Comparison of ENCODE assay signal across 8 mouse cellular contexts in genomic region chr10:19167641-19168271, GRCm38 (mm10).
DNase-seq lines count a peak whose midpoint lies in the region; ATAC-seq lines count a peak whose summit lies in the region.

No protein-coding gene starts in this region.

- H3K9me3 ChIP-seq in embryonic facial prominence, embryonic 13.5 days, result no peaks in the 10 kb centered on the region
- no peaks in the 10 kb centered on the region for H3K9me3 ChIP-seq in megakaryocyte, embryonic 14.5 days

- peak; percentile 94 for DNase-seq in heart, adult 11 months
- no peak for DNase-seq in heart, postnatal 25 days (ENCODE audit: low spot score)
- DNase-seq in thymus, postnatal 36 days, result peak; percentile 56 to 68
- DNase-seq in urinary bladder, postnatal 25 days (ENCODE audit: low spot score), result no peak
- no peak for DNase-seq in gastrocnemius, postnatal 36 days

- 0 out of 2 replicates have a peak overlapping the region, but pooled peaks have one; percentile 22 for H3K4me2 ChIP-seq in embryonic facial prominence, embryonic 13.5 days

- H3K27me3 ChIP-seq in embryonic facial prominence, embryonic 13.5 days, result no peaks in the 10 kb centered on the region
- no peaks in the 10 kb centered on the region for H3K27me3 ChIP-seq in megakaryocyte, embryonic 14.5 days (replicated peaks)

- no peaks in the 10 kb centered on the region for H3K36me3 ChIP-seq in embryonic facial prominence, embryonic 13.5 days
- no peaks in the 10 kb centered on the region for H3K36me3 ChIP-seq in megakaryocyte, embryonic 14.5 days (replicated peaks; ENCODE audit: low read length)

- ATAC-seq in embryonic facial prominence, embryonic 13.5 days (ENCODE audit: insufficient number of reproducible peaks, insufficient read depth, low FRiP score, low TSS enrichment, low read depth), result peak; percentile 62; the same call in 1 of the 2 replicates
- peak; percentile 48 for ATAC-seq in inflammation-experienced regulatory T-cells, adult 6 months

- no peak overlapping the region for H3K9ac ChIP-seq in embryonic facial prominence, embryonic 13.5 days

- no peak overlapping the region for H3K4me3 ChIP-seq in embryonic facial prominence, embryonic 13.5 days
- peak overlapping the region; percentile 87 for H3K4me3 ChIP-seq in megakaryocyte, embryonic 14.5 days (replicated peaks)

- WGBS in embryonic facial prominence, embryonic 13.5 days, result 30% methylated on average over 8 of the region's 8 CpGs

- intact Hi-C loops in heart, postnatal 25 days (cut with DNase I), result no loop called here
- intact Hi-C loops in gastrocnemius, postnatal 36 days (cut with DNase I), result no loop called here

- peaks cover 12% of the 10 kb centered on the region for H3K4me1 ChIP-seq in embryonic facial prominence, embryonic 13.5 days
- peaks cover 76% of the 10 kb centered on the region for H3K4me1 ChIP-seq in megakaryocyte, embryonic 14.5 days

- 0 out of 2 replicates have a peak overlapping the region, but pooled peaks have one; percentile 40 for H3K27ac ChIP-seq in embryonic facial prominence, embryonic 13.5 days

Comparison
In these comparisons a context has a peak if more than half of its experiments do, and no peak if none do; other contexts are left out.
1. DNase-seq: peak in heart, adult 11 months (single experiment) and thymus, postnatal 36 days (2 of 2); none in heart, postnatal 25 days (single experiment), urinary bladder, postnatal 25 days (single experiment) and gastrocnemius, postnatal 36 days (0 of 2).